Mouse (Mus musculus): Measurements from ENCODE around the gene Oosp2. TPM values are rescaled to one million over a fixed set of nuclear protein-coding genes. Genes with fewer than 3 reads are reported as not detected.

The Oosp2 gene
- polyA plus RNA-seq (2016; fragmentation: Nextera tagmentation; extraction: Ambion mirVana) = not detected in 2 replicates

DNA sequence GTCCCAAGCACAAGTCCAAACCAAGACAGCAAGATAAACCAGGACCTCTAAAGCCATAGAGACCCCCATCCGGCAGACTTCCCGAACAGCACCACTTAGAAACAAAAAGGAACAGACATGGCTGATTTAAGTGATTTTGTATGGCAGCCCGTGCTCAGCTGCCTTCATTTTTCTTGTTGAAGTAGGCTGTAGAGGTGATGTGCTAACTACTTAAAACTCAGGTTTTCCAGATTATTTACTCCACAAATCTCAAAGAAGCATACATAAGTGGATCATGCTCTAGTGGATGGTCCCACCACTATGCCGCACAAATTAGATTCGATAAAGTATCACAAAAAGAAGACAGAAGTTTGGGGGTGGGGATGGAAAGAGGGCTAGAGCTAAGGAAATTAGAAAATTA lies at the start of gene Oosp2:
Gene Oosp2, minus strand, starts transcription at position 101 of the 400 bp plus-strand sequence.
- ATAC-seq (ENCODE audit: low FRiP score) = no peak
- no peak within 1 kb of the TSS for H3K27ac ChIP-seq
- WGBS = 91% methylated on average over 5 of the region's 5 CpGs
- no peaks in the 10 kb centered on the region for H3K9me3 ChIP-seq
- no peak within 1 kb of the TSS for H3K4me3 ChIP-seq (replicated peaks)
- no peak within 1 kb of the TSS for H3K4me2 ChIP-seq
- H3K27me3 ChIP-seq = no peaks in the 10 kb centered on the region
- H3K9ac ChIP-seq = no peak within 1 kb of the TSS
- no peaks in the 10 kb centered on the region for H3K36me3 ChIP-seq (replicated peaks)
- H3K4me1 ChIP-seq = no peaks in the 10 kb centered on the region

DNA sequence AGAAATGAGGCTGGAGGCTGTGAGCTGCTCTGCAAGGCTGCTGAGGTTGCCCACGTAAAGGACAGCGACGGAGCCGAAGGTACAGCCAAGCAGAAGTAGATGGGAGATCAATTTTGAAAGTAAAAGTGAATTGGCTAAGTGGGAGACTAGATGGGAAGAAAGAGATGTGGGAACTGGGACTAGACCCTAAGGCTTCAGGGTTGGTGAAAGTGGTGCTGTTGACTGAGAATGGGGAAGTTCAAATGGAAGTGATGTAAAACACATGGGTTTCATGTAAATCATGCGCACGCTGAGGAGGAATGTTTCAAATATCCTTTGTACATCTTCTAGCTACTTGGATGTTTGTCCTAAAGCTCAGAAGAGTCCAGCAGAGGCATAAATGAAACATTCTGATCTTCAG lies 38.0 kb upstream of the Oosp2 start:
- no peak for ATAC-seq (ENCODE audit: low FRiP score)
- 95% methylated on average over 6 of the region's 6 CpGs for WGBS
- Histone ChIP-seq H3K9ac (no peak overlapping the region), H3K9me3 (no peaks in the 10 kb centered on the region), H3K4me3 (replicated peaks) (no peak overlapping the region), H3K4me2 (no peak overlapping the region), H3K4me1 (no peaks in the 10 kb centered on the region), H3K36me3 (replicated peaks) (no peaks in the 10 kb centered on the region), H3K27me3 (no peaks in the 10 kb centered on the region), H3K27ac (no peak overlapping the region)

DNA sequence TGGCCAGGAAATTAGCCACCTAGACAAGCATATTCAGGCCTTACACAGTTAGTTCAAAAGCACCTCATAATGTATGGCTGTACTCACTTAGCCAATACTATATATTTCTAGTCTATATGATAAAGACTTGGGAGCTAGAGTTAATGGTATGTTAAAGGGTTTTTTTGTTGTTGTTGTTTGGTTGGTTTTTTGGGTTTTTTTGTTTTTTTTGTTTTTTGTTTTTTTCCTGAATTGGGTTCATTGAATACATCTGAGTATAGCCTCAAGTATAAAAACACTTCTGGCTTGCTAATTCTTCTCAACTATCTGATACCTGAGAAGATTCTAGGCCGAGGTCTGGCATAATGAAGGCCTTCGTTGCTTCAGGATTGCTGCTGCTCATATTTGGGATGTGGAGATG lies 36.4 kb upstream of the Oosp2 start, which contains the start of gene Oosp3:
Gene Oosp3, plus strand, starts transcription at position 301 of the 400 bp plus-strand sequence.
- Histone ChIP-seq H3K36me3 (replicated peaks) (no peaks in the 10 kb centered on the region), H3K9ac (no peak within 1 kb of the TSS), H3K4me3 (replicated peaks) (no peak within 1 kb of the TSS), H3K4me1 (no peaks in the 10 kb centered on the region), H3K9me3 (no peaks in the 10 kb centered on the region), H3K27me3 (no peaks in the 10 kb centered on the region), H3K4me2 (no peak within 1 kb of the TSS), H3K27ac (no peak within 1 kb of the TSS)
- no peak for ATAC-seq (ENCODE audit: low FRiP score)
- 87% methylated on average over 2 of the region's 2 CpGs for WGBS

DNA sequence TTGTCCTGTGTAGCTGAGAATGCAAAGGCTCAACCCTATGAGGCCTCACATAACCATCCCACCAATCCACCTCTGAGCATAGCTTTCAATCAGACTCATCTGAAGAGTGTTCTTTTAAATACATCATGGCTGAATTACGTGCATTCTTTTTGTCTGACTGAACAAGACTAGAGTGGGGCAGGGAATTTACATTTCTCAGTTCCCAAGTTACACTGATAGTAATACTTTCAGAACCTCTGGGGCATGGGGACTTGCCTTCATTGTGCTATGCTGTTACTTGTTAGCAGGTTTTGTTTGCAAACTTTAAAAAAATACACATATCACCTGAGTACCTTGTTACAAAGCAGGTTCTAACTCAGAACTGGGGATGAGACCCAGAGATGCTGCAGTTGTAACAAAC lies 31.1 kb upstream of the Oosp2 start:
- H3K36me3 ChIP-seq (replicated peaks) = no peaks in the 10 kb centered on the region
- no peak overlapping the region for H3K27ac ChIP-seq
- no peak overlapping the region for H3K9ac ChIP-seq
- no peaks in the 10 kb centered on the region for H3K27me3 ChIP-seq
- H3K9me3 ChIP-seq = no peaks in the 10 kb centered on the region
- ATAC-seq (ENCODE audit: low FRiP score) = no peak
- H3K4me1 ChIP-seq = no peaks in the 10 kb centered on the region
- H3K4me3 ChIP-seq (replicated peaks) = no peak overlapping the region
- H3K4me2 ChIP-seq = no peak overlapping the region
- 74% methylated on average over 1 of the region's 1 CpGs for WGBS

GRCm38 (mm10) chr19:11690839-11691238 lies 30.5 kb upstream of the Oosp2 start, which contains the start of gene Oosp1:
TSS of gene Oosp1 (minus strand) at chr19:11691150.
- H3K4me2 ChIP-seq = no peak within 1 kb of the TSS
- H3K9me3 ChIP-seq = no peaks in the 10 kb centered on the region
- 75% methylated on average over 5 of the region's 5 CpGs for WGBS
- H3K27ac ChIP-seq = no peak within 1 kb of the TSS
- no peak for ATAC-seq (ENCODE audit: low FRiP score)
- no peak within 1 kb of the TSS for H3K9ac ChIP-seq
- H3K36me3 ChIP-seq (replicated peaks) = no peaks in the 10 kb centered on the region
- no peaks in the 10 kb centered on the region for H3K27me3 ChIP-seq
- H3K4me3 ChIP-seq (replicated peaks) = no peak within 1 kb of the TSS
- H3K4me1 ChIP-seq = no peaks in the 10 kb centered on the region

GRCm38 (mm10) chr19:11661562-11661961 lies 1.2 kb upstream of the Oosp2 start:
- no peak overlapping the region for H3K4me2 ChIP-seq
- no peaks in the 10 kb centered on the region for H3K4me1 ChIP-seq
- H3K9me3 ChIP-seq = no peaks in the 10 kb centered on the region
- H3K27ac ChIP-seq = no peak overlapping the region
- ATAC-seq (ENCODE audit: low FRiP score) = no peak
- no peak overlapping the region for H3K9ac ChIP-seq
- no peaks in the 10 kb centered on the region for H3K27me3 ChIP-seq
- no peak overlapping the region for H3K4me3 ChIP-seq (replicated peaks)
- H3K36me3 ChIP-seq (replicated peaks) = no peaks in the 10 kb centered on the region

- no peak overlapping the region for H3K27ac ChIP-seq
- no peaks in the 10 kb centered on the region for H3K4me1 ChIP-seq
- no peaks in the 10 kb centered on the region for H3K9me3 ChIP-seq
- H3K27me3 ChIP-seq = no peaks in the 10 kb centered on the region
- no peak overlapping the region for H3K9ac ChIP-seq
- no peak overlapping the region for H3K4me3 ChIP-seq (replicated peaks)
- no peaks in the 10 kb centered on the region for H3K36me3 ChIP-seq (replicated peaks)
- no peak for ATAC-seq (ENCODE audit: low FRiP score)
- no peak overlapping the region for H3K4me2 ChIP-seq
- 74% methylated on average over 2 of the region's 2 CpGs for WGBS
These were observed 1.2 kb downstream of the Oosp2 start for GRCm38 (mm10) chr19:11659142-11659541.

- Histone ChIP-seq H3K27me3 (no peaks in the 10 kb centered on the region), H3K4me3 (replicated peaks) (no peak overlapping the region), H3K27ac (no peak overlapping the region), H3K9ac (no peak overlapping the region), H3K36me3 (replicated peaks) (no peaks in the 10 kb centered on the region), H3K4me1 (no peaks in the 10 kb centered on the region), H3K9me3 (no peaks in the 10 kb centered on the region), H3K4me2 (no peak overlapping the region)
- ATAC-seq (ENCODE audit: low FRiP score) = no peak
- 83% methylated on average over 4 of the region's 4 CpGs for WGBS
These were observed 10.8 kb downstream of the Oosp2 start for GRCm38 (mm10) chr19:11649564-11649963.

- WGBS = 85% methylated on average over 3 of the region's 3 CpGs
- no peak overlapping the region for H3K4me2 ChIP-seq
These were observed 14.2 kb downstream of the Oosp2 start for GRCm38 (mm10) chr19:11646166-11646565.

GRCm38 (mm10) chr19:11640732-11641131 lies 19.6 kb downstream of the Oosp2 start, which contains the start of gene Ms4a3:
TSS of gene Ms4a3 (minus strand) at chr19:11640851.
- Histone ChIP-seq H3K4me2 (no peak within 1 kb of the TSS), H3K9ac (no peak within 1 kb of the TSS), H3K27me3 (no peaks in the 10 kb centered on the region), H3K4me3 (replicated peaks) (no peak within 1 kb of the TSS), H3K27ac (no peak within 1 kb of the TSS), H3K36me3 (replicated peaks) (no peaks in the 10 kb centered on the region), H3K4me1 (no peaks in the 10 kb centered on the region), H3K9me3 (no peaks in the 10 kb centered on the region)
- no peak for ATAC-seq (ENCODE audit: low FRiP score)
- 69% methylated on average over 1 of the region's 1 CpGs for WGBS

More at GRCm38 (mm10) chr19:11646166-11646565, 14.2 kb downstream of the Oosp2 start:
- no peaks in the 10 kb centered on the region for H3K4me1 ChIP-seq
- H3K27ac ChIP-seq = no peak overlapping the region
- H3K36me3 ChIP-seq (replicated peaks) = no peaks in the 10 kb centered on the region
- no peaks in the 10 kb centered on the region for H3K9me3 ChIP-seq
- no peaks in the 10 kb centered on the region for H3K27me3 ChIP-seq
- no peak overlapping the region for H3K9ac ChIP-seq
- H3K4me3 ChIP-seq (replicated peaks) = no peak overlapping the region
- no peak for ATAC-seq (ENCODE audit: low FRiP score)

DNA sequence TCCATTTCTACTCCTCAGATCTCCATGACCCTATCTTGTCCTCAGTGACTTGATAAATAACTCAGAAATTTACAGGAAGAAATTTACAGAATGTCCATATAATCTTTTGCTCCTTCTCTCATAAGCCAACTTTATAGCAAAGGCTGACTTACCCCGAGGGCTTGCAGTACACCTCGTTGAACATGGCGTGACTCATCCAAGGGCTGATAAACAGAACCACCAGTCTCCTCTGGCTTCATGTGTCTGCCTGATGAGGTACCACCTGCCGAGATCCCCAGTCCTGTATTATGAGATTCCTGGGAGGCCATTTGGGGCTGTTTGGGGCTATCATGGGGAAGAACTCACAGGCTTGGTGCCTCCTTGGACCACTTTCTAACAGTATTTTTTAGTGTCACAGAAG lies 21.3 kb downstream of the Oosp2 start:
- Histone ChIP-seq H3K4me3 (replicated peaks) (no peak overlapping the region), H3K27me3 (no peaks in the 10 kb centered on the region), H3K9me3 (no peaks in the 10 kb centered on the region), H3K36me3 (replicated peaks) (no peaks in the 10 kb centered on the region), H3K9ac (no peak overlapping the region), H3K27ac (no peak overlapping the region), H3K4me2 (no peak overlapping the region), H3K4me1 (no peaks in the 10 kb centered on the region)
- ATAC-seq (ENCODE audit: low FRiP score) = no peak
- 79% methylated on average over 4 of the region's 4 CpGs for WGBS

- Histone ChIP-seq H3K4me1 (no peaks in the 10 kb centered on the region), H3K27me3 (no peaks in the 10 kb centered on the region), H3K9ac (no peak overlapping the region), H3K4me3 (replicated peaks) (no peak overlapping the region), H3K4me2 (no peak overlapping the region), H3K27ac (no peak overlapping the region), H3K9me3 (no peaks in the 10 kb centered on the region), H3K36me3 (replicated peaks) (no peaks in the 10 kb centered on the region)
- 81% methylated on average over 5 of the region's 5 CpGs for WGBS
- no peak for ATAC-seq (ENCODE audit: low FRiP score)
These were observed 24.8 kb downstream of the Oosp2 start for GRCm38 (mm10) chr19:11635572-11635971.

DNA sequence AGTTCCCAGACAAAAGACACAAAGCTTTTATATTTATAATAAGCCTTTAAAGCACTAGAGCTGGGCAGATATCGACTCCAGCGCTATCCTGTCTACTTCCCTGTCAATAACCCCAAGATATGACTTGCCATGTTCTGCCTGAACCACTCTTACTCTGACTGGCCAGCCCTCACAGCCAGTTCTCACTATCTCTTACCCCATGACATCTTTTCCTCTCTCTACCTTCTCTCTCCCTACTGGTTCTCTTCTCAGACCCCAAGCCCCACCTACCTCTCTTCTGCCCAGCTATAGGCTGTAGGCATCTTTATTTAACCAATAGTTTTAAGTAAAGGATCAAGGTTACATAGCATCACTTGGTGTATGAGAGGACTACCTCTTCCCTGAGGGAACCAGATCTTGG lies 26.0 kb downstream of the Oosp2 start:
- no peaks in the 10 kb centered on the region for H3K27me3 ChIP-seq
- 67% methylated on average over 2 of the region's 2 CpGs for WGBS
- H3K9me3 ChIP-seq = no peaks in the 10 kb centered on the region
- no peak overlapping the region for H3K4me3 ChIP-seq (replicated peaks)
- H3K9ac ChIP-seq = no peak overlapping the region
- H3K4me1 ChIP-seq = no peaks in the 10 kb centered on the region
- ATAC-seq (ENCODE audit: low FRiP score) = no peak
- H3K27ac ChIP-seq = no peak overlapping the region
- no peaks in the 10 kb centered on the region for H3K36me3 ChIP-seq (replicated peaks)
- H3K4me2 ChIP-seq = no peak overlapping the region

All from forebrain, embryonic 12.5 days (tissue).